In the genomic region with DNA sequence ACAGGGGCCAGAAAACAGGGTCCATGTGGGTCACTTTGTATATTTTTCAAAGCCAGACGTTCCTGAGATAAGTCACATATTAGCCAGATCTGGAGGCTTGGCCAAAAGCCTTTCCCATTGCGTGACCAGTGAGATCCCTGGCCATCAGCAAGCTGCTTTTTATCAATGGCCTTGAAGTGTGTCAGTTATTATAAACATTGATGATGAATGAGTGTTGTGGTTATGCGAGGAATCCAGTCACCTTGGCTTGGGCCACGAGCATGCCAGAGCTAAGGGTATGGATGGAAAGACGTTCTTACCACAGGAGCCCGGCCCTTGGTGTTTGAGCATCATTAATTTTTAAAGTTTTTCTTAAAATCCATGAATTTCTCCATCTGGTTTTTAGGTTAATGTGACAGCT, we compare ENCODE assay signal across 25 mouse cellular contexts.
A peak's percentile ranks its signal among the peaks of the same experiment; 100 is the strongest.
DNase-seq lines count a peak whose midpoint lies in the region; ATAC-seq and TF ChIP-seq lines count a peak whose summit lies in the region.
"Had no signal": no experiment of that assay in that cellular context is flagged by ENCODE, and none has a peak within 500 bp of the region (broad histone marks: within the 10 kb centered on the region; RNA-seq: fewer than 3 reads in every experiment).

No protein-coding gene starts in this region.

- H3K4me1 ChIP-seq in kidney, postnatal 0 days (replicated peaks; ENCODE audit: insufficient read depth, low read length): peaks cover 20% of the 10 kb centered on the region
- H3K4me1 ChIP-seq: embryonic facial prominence, embryonic 15.5 days; forebrain, embryonic 15.5 days; liver, embryonic 15.5 days; lung, embryonic 15.5 days had no signal

- no peak for ATAC-seq in kidney, postnatal 0 days (replicated peaks; ENCODE audit: low FRiP score, low read depth)
- ATAC-seq: forebrain, embryonic 15.5 days; hindbrain, embryonic 16.5 days; intestine, embryonic 16.5 days; midbrain, embryonic 16.5 days had no signal

- no peak overlapping the region for H3K4me3 ChIP-seq in kidney, postnatal 0 days (replicated peaks; ENCODE audit: low read depth, low read length)
- H3K4me3 ChIP-seq: embryonic facial prominence, embryonic 15.5 days; forebrain, embryonic 15.5 days; heart, embryonic 12.5 days; hindbrain, embryonic 10.5 days; liver, embryonic 15.5 days; lung, embryonic 15.5 days; myocyte had no signal

- no peak overlapping the region for H3K9ac ChIP-seq in kidney, postnatal 0 days (ENCODE audit: low read depth, low read length)
- H3K9ac ChIP-seq: embryonic facial prominence, embryonic 15.5 days; forebrain, embryonic 15.5 days; heart, embryonic 12.5 days; liver, embryonic 15.5 days; lung, embryonic 15.5 days had no signal

- H3K4me2 ChIP-seq in kidney, postnatal 0 days (ENCODE audit: low read length): no peak overlapping the region
- H3K4me2 ChIP-seq: embryonic facial prominence, embryonic 15.5 days; forebrain, embryonic 15.5 days; heart, embryonic 12.5 days; liver, embryonic 15.5 days; lung, embryonic 15.5 days had no signal

- H3K27ac ChIP-seq in kidney, postnatal 0 days: 0 out of 2 replicates have a peak overlapping the region, but pooled peaks have one; percentile 11
- H3K27ac ChIP-seq: embryonic facial prominence, embryonic 15.5 days; forebrain, embryonic 15.5 days; hindbrain, embryonic 10.5 days; liver, embryonic 15.5 days; lung, embryonic 15.5 days had no signal

- DNase-seq in embryo, embryonic 10.5 days (ENCODE audit: low spot score): peak; percentile 19
- DNase-seq in embryo, embryonic 11 days: no peak
- DNase-seq in kidney, postnatal 0 days (ENCODE audit: low spot score): no peak
- DNase-seq in kidney, adult 11 months: no peak
- DNase-seq in 3T3-L1 (ENCODE audit: low read depth, low spot score): peak; percentile 88
- DNase-seq in adrenal gland, postnatal 25 days: peak; percentile 9
- DNase-seq in left cerebral cortex, adult 8-10 months (ENCODE audit: low spot score in 2 of 2): no peak
- DNase-seq: cerebellum, adult 11 months; cerebellum, postnatal 14 days; gastrocnemius, postnatal 10 days; heart, postnatal 10 days; lung, postnatal 36 days; retina, postnatal 1 day; right cerebral cortex, postnatal 25 days; spleen, adult 18-20 months had no signal

- H3K27me3 ChIP-seq in kidney, postnatal 0 days (ENCODE audit: insufficient read depth, low read length): 0 out of 2 replicates have a peak, but pooled peaks cover 3% of the 10 kb centered on the region
- H3K27me3 ChIP-seq: embryonic facial prominence, embryonic 15.5 days; forebrain, embryonic 15.5 days; liver, embryonic 15.5 days; lung, embryonic 15.5 days had no signal

- no peak for TF ChIP-seq CTCF in kidney, postnatal 0 days (IDR thresholded peaks at IDR 0.05; ENCODE audit: low read depth)

- H3K36me3 ChIP-seq in kidney, postnatal 0 days (ENCODE audit: insufficient read depth, low read length): no peaks in the 10 kb centered on the region
- H3K36me3 ChIP-seq: embryonic facial prominence, embryonic 15.5 days; forebrain, embryonic 15.5 days; heart, embryonic 12.5 days; hindbrain, embryonic 10.5 days; liver, embryonic 15.5 days; lung, embryonic 15.5 days had no signal

- 24% methylated on average over 6 of the region's 6 CpGs for WGBS in kidney, postnatal 0 days

- H3K9me3 ChIP-seq in kidney, postnatal 0 days (replicated peaks; ENCODE audit: low read length): no peaks in the 10 kb centered on the region
- H3K9me3 ChIP-seq: embryonic facial prominence, embryonic 15.5 days; forebrain, embryonic 15.5 days; heart, embryonic 12.5 days; hindbrain, embryonic 10.5 days; liver, embryonic 15.5 days; lung, embryonic 15.5 days had no signal

Comparison
In these comparisons a context has a peak if more than half of its experiments do, and no peak if none do; other contexts are left out.
1. DNase-seq: peak in embryo, embryonic 10.5 days (single experiment), 3T3-L1 (single experiment) and adrenal gland, postnatal 25 days (single experiment); none in embryo, embryonic 11 days (single experiment), kidney, postnatal 0 days (single experiment), kidney, adult 11 months (single experiment) and left cerebral cortex, adult 8-10 months (0 of 2).